Mouse (Mus musculus) megakaryocyte, embryonic 14.5 days (primary cell): ENCODE results near the gene Zfr2.

ENCODE experiments used
- FLI1 ChIP-seq: IDR thresholded peaks from 2 replicates; pipeline ENCODE4 v1.6.1; 2012; ENCODE audit warnings: low read length, inconsistent platforms, mixed read lengths
- GATA1 ChIP-seq: IDR thresholded peaks from 3 replicates; pipeline ENCODE4 v1.6.1; 2012; ENCODE audit warnings: mixed read lengths, low read length, inconsistent platforms, borderline replicate concordance

GRCm38 (mm10) chr10:81289811-81290210 is 56.9 kb downstream of the Zfr2 start:
- TF ChIP-seq GATA1 (no peak), FLI1 (no peak)
